Mouse (Mus musculus) megakaryocyte, adult 5-6 weeks (primary cell): Measurements from ENCODE around the gene Focad. TPM values are rescaled to one million over a fixed set of nuclear protein-coding genes. Genes with fewer than 3 reads are reported as not detected.

Experiments used
- ATAC-seq: 2 replicates; pipeline ENCODE4 v1.8.0; 2016; ENCODE audit warnings: mild to moderate bottlenecking, inconsistent platforms; ENCODE audit not compliant: poor library complexity, severe bottlenecking
- total RNA-seq, 2 experiments: library from RNA; stranded (forward) in 1 of 2; stranded (reverse) in 1 of 2; fragments of 153-499, 151-499 nt in 1 of 2; fragments of 221-1000, 200-1000 nt in 1 of 2; gene quantifications; 2 replicates each; pipeline versions ENCODE4 v1.2.3 to v1.2.4; 2015 to 2017

Focad gene
- total RNA-seq, 2 experiments from 2014 or later = 3.7 to 4.8 TPM

GRCm38 (mm10) chr4:88390036-88390435 is 295.6 kb downstream of the Focad start:
- ATAC-seq = peak; percentile 48

DNA sequence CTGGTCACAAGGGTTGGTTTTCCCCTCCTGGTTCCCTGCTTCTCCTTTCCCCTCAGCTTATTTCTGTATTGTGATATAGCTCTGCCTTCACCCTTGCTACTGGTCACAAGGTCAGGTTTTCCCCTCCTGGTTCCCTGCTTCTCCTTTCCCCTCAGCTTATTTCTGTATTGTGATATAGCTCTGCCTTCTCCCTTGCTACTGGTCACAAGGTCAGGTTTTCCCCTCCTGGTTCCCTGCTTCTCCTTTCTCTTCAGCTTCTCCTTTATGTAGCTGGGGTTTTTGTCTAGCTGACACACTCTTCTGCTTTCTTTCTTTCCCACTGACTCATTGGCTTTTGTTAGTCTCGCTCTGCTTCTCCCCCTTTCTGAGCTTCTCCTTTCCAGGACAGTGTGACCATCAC is 296.2 kb downstream of the Focad start:
- ATAC-seq = peak; percentile 58

DNA sequence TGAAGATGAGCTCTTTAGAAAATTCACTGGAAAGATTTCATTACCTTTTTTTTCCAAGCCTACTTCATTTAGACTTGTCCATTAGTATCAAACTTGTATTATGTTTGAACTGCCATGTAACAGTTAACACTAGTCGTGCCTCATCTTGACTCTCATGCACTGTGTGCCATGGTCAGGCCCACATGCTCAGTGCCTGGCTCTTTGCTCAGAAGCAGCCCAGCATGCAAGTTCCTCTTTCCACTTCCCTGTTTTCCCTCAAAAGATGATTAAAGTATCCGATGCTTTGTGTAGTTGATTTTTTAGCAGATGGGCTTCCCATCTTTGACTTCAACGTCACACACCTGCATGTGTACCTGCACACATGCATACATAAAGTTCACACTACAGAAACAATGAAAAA is 301.3 kb downstream of the Focad start:
- ATAC-seq = peak; percentile 93

- no peak for ATAC-seq
These were observed 302.6 kb downstream of the Focad start for GRCm38 (mm10) chr4:88396995-88397521.

GRCm38 (mm10) chr4:88400302-88400991 is 306.0 kb downstream of the Focad start:
- no peak for ATAC-seq

DNA sequence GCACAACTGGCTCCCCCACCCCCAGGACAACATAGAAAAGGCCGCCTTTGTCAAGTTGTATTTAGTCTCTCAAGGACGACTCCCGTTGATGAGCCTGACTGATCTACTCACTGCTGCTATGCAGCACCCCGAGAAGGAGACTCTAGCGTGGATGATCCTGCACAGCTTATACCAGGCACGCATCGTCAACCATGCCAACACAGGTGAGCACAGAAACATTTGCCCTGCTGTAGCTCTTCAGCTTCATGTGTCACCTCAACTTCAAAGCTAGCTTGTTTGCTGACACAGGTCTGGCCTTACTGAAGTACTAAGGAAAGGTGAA is 306.5 kb downstream of the Focad start:
- ATAC-seq = no peak

GRCm38 (mm10) chr4:88402884-88403283 is 308.5 kb downstream of the Focad start:
- no peak for ATAC-seq

DNA sequence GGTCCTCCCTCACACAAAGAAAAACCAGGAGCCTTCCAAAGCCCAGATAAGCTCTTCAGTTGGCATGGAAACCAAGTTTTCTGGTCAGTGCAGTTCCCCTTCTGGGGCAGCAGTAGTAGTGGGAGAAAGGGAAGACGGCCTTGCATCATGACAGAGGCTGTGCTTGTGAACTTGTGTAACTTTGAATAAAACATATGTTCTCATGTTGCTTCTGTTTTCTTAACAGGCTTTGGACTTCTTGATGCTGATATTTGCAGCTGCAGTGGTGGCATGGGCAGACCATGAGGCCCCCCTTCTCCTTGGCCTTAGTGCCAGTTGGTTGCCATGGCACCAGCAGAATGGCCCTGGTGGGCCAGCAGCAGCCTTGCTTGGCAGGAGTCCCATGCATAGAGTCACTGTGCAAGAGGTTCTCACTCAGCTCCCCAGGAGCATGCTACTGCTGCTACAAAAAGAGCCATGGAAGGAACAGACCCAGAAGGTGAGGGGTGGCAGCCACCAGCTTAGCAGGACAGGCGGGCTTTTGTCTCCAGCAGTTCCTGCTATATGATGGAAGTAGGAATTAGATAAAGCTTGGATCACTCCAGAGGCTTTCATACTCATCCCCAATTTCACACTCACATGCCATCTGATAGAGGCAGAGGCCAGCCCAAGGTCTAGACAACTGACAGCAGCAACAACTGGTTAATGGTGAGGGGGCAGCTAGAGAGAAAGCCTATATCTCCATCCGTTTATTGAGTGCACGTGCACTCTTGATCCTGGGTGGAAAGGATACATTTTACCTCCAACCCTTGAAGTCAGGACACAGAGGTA is 312.7 kb downstream of the Focad start:
- ATAC-seq = peak; percentile 96

DNA sequence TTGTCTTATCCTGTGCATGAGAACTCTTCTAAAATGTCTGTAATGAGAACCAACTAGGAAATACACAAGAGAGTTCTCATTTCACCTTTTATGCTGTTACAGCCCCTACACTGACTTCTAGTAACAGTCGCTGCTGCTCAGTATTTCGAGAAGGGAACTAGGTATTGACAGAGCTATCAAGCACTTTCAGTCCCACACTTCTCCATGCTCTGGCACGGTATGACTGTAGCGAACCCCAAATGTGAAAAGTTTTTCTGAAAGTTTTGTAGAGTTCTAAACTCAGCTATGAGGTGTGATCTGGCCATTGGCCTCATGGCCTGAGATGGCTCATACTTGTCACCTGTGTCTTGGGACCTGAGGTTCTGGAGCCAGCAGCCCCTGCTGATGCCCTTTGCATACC is 314.9 kb downstream of the Focad start:
- no peak for ATAC-seq

DNA sequence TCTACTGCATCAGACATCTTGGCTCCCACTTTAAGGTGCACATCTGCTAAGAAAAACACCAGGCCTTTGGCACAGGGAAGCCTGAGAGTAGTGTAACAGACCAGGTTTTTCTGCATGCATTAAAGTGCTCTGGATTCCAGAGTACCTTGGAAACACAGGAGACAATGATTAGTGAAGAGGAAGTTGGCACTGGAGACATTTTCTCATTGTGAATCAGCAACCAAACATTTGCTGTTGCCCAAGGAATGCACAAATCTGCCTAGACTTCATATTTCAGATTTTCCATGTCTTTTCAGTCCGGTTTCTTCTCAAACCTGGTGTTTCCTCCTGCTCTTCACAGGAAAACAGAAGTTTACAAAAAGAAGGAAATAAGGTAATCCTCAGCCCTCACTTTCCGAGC is 317.9 kb downstream of the Focad start:
- no peak; the same call in 1 of the 2 replicates for ATAC-seq

DNA sequence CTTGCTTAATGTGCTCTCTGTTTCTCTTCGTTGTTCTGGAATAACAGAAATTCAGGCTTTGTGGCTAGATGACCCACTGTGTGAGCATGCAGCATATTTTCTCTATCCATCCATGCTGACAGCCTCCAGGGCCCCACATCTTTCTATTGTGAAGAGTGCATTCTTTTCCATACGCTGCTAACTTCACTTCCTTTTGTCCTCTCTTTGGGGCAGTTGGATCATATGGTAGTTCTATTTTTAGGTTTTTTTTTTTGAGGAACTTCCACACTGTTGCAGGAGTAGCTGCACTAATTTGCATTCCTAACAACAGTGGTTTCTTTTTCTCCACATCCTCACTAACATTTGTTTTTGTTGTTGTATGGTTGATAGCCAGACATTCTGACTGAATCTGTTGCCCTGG is 320.6 kb downstream of the Focad start:
- ATAC-seq = peak; percentile 68

GRCm38 (mm10) chr4:88419378-88419777 is 324.9 kb downstream of the Focad start:
- peak; percentile 77 for ATAC-seq

DNA sequence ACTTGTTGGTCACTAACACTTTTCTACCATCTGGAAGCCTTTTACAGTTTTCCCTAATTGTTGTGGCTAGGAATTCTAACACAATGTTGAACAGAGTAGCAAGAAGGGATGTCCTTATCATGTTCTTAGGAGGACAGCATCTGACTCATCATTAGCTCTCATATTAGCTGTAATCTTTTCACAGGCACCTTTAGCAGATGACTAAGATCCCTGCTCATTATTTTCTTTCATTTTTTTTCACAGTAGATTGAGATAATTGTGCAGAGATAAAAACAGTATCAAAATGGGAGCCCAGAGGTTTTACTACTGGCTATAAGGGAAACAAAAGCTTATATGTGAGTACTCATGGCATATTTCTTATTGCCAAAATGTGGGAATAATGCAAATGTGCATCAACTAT is 330.1 kb downstream of the Focad start:
- no peak for ATAC-seq

DNA sequence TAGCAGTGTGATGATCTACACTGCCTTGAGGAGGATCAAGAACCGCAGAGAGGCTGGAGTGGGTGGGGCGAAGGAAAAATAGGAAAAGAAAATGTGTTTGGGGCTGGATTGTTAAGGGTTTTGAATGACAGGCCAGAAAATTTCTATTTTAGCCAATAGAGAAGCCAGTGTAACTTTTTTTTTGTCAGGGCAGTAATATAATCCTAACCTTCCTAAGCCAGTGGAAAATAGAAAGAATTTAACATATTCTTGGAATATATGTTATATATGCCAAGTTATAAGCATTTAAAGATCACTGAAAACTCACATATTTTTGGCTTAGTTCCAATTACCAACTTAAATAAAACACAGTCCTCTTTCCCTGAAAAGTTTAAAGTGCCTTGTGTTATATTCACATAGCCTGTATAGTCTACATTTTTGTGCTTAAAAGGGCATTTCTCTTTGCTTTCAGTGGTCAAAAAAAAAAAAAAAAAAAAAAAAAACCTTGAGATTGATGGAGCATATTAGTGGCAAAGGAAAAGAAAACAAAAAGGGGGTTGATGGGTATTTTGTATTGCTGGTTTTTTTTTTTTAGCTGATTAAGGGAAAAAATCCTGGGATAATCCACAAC is 333.3 kb downstream of the Focad start:
- no peak for ATAC-seq

DNA sequence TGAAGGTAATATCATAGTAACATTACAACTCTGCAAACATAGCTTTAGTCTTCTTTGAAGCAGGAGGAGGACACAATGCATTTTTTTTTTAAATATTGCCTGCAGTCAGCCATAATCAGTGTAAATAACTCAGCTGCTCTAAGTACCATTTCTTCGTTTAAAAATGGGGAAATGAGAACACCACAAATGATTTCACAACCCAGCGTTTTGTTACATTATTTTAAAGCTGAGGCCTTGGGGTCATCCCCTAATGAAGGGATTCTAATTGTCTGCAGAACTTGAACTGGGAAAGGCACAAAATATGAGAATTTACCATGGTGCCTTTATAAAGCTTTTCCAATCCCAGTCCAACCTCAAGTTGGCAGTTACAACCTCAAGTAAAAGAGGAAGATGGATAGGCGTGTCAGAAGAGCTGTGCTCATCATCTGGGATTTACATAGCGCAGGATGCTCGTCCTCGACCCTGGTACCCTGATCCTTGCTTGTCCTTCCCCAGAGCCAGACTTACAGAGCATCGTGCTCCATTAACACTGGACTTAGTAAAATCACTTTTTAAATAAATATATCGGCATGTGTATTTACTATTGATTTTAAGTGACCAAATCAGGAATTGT is 338.1 kb downstream of the Focad start:
- ATAC-seq = peak; percentile 95

- ATAC-seq = no peak
These were observed 342.2 kb downstream of the Focad start for GRCm38 (mm10) chr4:88436593-88437165.

DNA sequence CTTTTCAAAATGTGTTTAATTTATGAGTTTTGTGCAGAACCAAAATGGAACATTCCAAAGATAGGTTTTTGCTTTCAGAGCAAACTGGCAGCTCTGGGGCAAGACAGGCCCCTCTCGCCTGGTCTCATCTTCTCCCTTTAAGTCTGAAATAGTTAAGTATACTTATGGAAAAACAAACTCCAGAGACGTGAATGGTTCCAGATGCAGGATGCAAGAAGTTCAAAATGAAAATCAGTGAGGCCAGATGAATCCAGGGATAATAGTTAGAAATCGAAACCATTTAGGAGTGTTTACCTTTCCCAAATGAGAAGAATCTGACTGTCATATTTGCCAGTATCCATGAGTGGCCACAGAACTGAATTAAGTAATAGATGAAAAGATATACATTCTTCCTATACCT is 342.7 kb downstream of the Focad start:
- ATAC-seq = no peak

DNA sequence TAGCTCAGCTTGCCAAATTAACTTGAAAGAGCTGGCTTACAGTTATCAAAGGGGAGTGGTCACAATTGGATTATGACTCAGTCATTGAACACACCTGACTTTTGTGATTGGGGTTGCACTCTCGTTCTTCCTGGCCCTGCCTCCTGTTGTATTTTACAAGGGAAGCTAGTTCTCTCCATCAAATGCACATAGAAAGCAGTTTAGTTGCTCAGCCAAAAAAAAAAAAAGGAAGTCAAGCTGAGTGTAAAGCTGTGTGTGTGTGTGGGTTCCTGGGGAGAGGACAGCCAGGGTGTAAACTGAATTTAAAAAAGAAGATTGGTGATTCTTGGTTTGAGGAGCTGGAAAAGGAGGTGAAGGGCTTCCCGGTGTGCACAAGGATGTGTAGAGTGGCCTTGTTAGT is 343.5 kb downstream of the Focad start:
- ATAC-seq = peak; percentile 19; the same call in 1 of the 2 replicates

DNA sequence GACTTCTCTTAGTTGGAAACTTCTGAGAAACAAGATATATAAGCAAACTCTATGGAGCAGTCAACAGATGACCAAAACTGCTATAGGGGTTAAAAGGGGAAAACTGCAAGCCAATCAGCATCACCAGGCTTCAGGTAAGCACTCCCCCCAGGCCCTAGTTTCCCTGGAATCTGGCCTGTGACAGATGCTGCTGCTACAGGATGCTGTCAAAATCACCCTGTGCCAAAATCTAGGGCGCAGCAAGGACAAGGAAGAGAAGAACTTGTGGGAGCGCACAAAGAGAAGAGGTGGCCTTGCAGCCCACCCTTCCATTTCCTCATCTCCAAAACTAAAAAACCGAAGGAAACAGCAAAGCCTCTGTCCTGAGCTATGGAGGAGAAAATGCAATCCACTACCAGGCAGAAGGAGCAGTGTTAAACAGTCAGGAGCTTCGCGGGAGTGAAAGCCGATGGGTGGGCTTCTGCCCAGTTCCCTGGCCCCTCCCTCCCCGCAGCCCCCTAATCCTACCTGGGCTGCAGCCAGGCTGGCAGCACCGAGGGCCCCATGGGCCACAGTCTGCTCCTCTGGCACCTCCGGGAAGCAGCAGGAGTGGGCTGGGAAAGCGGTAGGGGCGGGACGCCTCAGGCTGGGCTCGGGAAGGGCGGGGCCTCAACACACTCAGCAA is 344.0 kb downstream of the Focad start, which contains the start of gene Hacd4:
TSS of gene Hacd4 (minus strand) at position 603 of the 664 bp plus-strand sequence.
- ATAC-seq = peak; percentile 56

DNA sequence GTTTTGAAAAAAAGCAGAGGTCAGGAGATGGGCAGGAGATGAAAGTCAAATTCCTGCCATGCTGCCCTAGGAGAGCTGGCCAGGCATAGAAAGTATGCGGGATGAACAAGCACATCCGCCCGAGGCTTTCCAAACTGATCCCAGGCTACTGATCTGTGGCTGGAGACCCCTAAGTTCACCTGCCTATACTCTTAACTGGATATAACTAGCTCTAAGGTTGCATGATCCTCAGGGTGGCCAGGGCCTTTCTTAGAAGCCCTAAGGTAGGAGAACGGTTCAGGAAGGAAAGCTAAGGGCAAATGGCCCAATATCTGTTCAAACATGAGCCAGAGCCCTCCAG is 344.5 kb downstream of the Focad start:
- peak; percentile 11; the same call in 1 of the 2 replicates for ATAC-seq
